Comparison of ENCODE assay signal across 25 mouse cellular contexts in the genomic region with DNA sequence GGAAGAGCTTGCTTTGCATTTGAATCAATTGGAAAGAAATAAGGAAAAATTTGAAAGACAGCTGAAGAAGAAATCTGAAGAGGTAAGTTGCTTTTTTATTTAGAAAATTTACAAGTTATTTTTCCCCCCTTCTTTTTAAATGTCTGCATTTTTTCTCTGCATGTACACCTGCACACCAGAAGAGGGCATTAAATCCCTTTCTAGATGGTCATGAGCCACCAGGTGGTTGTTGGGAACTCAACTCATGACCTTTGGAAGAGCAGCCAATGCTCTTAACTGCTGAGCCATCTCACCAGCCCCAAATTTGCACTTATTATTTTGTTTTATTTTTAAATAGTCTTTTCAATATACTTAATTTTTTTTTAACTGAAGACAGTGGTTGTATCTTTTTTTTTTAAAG. TPM values are rescaled to one million over a fixed set of nuclear protein-coding genes. Genes with fewer than 3 reads are reported as not detected.
A peak's percentile ranks its signal among the peaks of the same experiment; 100 is the strongest.
DNase-seq lines count a peak whose midpoint lies in the region; ATAC-seq and TF ChIP-seq lines count a peak whose summit lies in the region.
"Had no signal": no experiment of that assay in that cellular context is flagged by ENCODE, and none has a peak within 500 bp of the region (broad histone marks: within the 10 kb centered on the region; RNA-seq: fewer than 3 reads in every experiment).

No protein-coding gene starts in this region.

- H3K27ac ChIP-seq in hindbrain, postnatal 0 days = no peak overlapping the region
- no peak overlapping the region for H3K27ac ChIP-seq in hindbrain, embryonic 10.5 days
- H3K27ac ChIP-seq in liver, adult 2 months (replicated peaks; ENCODE audit: insufficient read depth, low read depth, low read length) = no peak overlapping the region
- no peak overlapping the region for H3K27ac ChIP-seq in liver, embryonic 12.5 days
- H3K27ac ChIP-seq in MEL (ENCODE audit: control insufficient read depth, low read depth, low read length) = no peak overlapping the region
- H3K27ac ChIP-seq: embryonic facial prominence, embryonic 10.5 days; forebrain, embryonic 12.5 days; heart, embryonic 13.5 days; hindbrain, embryonic 15.5 days; limb, embryonic 13.5 days; neural tube, embryonic 15.5 days; stomach, embryonic 15.5 days had no signal

- H3K79me2 ChIP-seq in liver, adult 2 months (ENCODE audit: control insufficient read depth, insufficient read depth, low read length) = no peaks in the 10 kb centered on the region
- no peaks in the 10 kb centered on the region for H3K79me2 ChIP-seq in MEL (ENCODE audit: control insufficient read depth, insufficient read depth, low read length, poor library complexity)

- no peaks in the 10 kb centered on the region for H3K4me1 ChIP-seq in hindbrain, postnatal 0 days (ENCODE audit: insufficient read depth, low read length)
- no peaks in the 10 kb centered on the region for H3K4me1 ChIP-seq in hindbrain, embryonic 10.5 days (replicated peaks)
- no peaks in the 10 kb centered on the region for H3K4me1 ChIP-seq in liver, adult 2 months (ENCODE audit: control insufficient read depth, insufficient read depth, low read length)
- H3K4me1 ChIP-seq in liver, embryonic 12.5 days = no peaks in the 10 kb centered on the region
- H3K4me1 ChIP-seq in MEL (ENCODE audit: control insufficient read depth in 1 of 2, insufficient read depth in 2 of 2, low read length in 2 of 2) = peaks cover 2 to 5% of the 10 kb centered on the region in 2 experiments; a peak in 2 of 4 replicates
- H3K4me1 ChIP-seq: embryonic facial prominence, embryonic 10.5 days; forebrain, embryonic 12.5 days; heart, embryonic 13.5 days; hindbrain, embryonic 15.5 days; limb, embryonic 13.5 days; neural tube, embryonic 15.5 days; stomach, embryonic 15.5 days had no signal

- H3K27me3 ChIP-seq in hindbrain, postnatal 0 days (ENCODE audit: insufficient read depth, low read length) = no peaks in the 10 kb centered on the region
- H3K27me3 ChIP-seq in hindbrain, embryonic 10.5 days (ENCODE audit: insufficient read depth, poor library complexity, severe bottlenecking) = no peaks in the 10 kb centered on the region
- no peaks in the 10 kb centered on the region for H3K27me3 ChIP-seq in liver, adult 2 months (ENCODE audit: control insufficient read depth, insufficient read depth, low read length)
- H3K27me3 ChIP-seq in liver, embryonic 12.5 days (replicated peaks) = no peaks in the 10 kb centered on the region
- H3K27me3 ChIP-seq in MEL (ENCODE audit: control insufficient read depth in 1 of 2, insufficient read depth in 2 of 2, low read length in 2 of 2) = no peaks in the 10 kb centered on the region
- H3K27me3 ChIP-seq in splenic B cell, adult 2 months (ENCODE audit: control insufficient read depth, insufficient read depth, low read length, poor library complexity, severe bottlenecking) = no peaks in the 10 kb centered on the region
- H3K27me3 ChIP-seq: forebrain, embryonic 12.5 days; heart, embryonic 13.5 days; hindbrain, embryonic 15.5 days; limb, embryonic 13.5 days; megakaryocyte, embryonic 14.5 days; neural tube, embryonic 15.5 days; stomach, embryonic 15.5 days had no signal

- no peak overlapping the region for H3K4me2 ChIP-seq in hindbrain, postnatal 0 days (ENCODE audit: low read depth, low read length)
- H3K4me2 ChIP-seq in liver, embryonic 12.5 days = no peak overlapping the region
- H3K4me2 ChIP-seq: forebrain, embryonic 12.5 days; heart, embryonic 13.5 days; hindbrain, embryonic 15.5 days; limb, embryonic 13.5 days; neural tube, embryonic 15.5 days; stomach, embryonic 15.5 days had no signal

- no peak for ATAC-seq in hindbrain, postnatal 0 days
- ATAC-seq in liver, embryonic 12.5 days = no peak

- no peaks in the 10 kb centered on the region for H3K9me3 ChIP-seq in hindbrain, postnatal 0 days (ENCODE audit: low read length)
- H3K9me3 ChIP-seq in hindbrain, embryonic 10.5 days = no peaks in the 10 kb centered on the region
- no peaks in the 10 kb centered on the region for H3K9me3 ChIP-seq in liver, embryonic 12.5 days (replicated peaks)
- no peaks in the 10 kb centered on the region for H3K9me3 ChIP-seq in MEL (replicated peaks; ENCODE audit: insufficient read depth, low read length)
- H3K9me3 ChIP-seq: embryonic facial prominence, embryonic 10.5 days; forebrain, embryonic 12.5 days; heart, embryonic 13.5 days; hindbrain, embryonic 15.5 days; limb, embryonic 13.5 days; megakaryocyte, embryonic 14.5 days; neural tube, embryonic 15.5 days; stomach, embryonic 15.5 days had no signal

- TF ChIP-seq POLR2A in liver, adult 2 months (IDR thresholded peaks at IDR 0.05; ENCODE audit: extremely low read depth, insufficient read depth, low read length) = no peak
- no peak for TF ChIP-seq POLR2A in MEL (IDR thresholded peaks at IDR 0.05; ENCODE audit: control insufficient read depth in 1 of 2, insufficient read depth in 1 of 2, low read depth in 1 of 2, low read length in 2 of 2, poor library complexity in 1 of 2)

- no peak overlapping the region for H3K4me3 ChIP-seq in hindbrain, postnatal 0 days (ENCODE audit: low read length)
- no peak overlapping the region for H3K4me3 ChIP-seq in hindbrain, embryonic 10.5 days
- no peak overlapping the region for H3K4me3 ChIP-seq in liver, adult 2 months (ENCODE audit: insufficient read depth, low read depth, low read length)
- H3K4me3 ChIP-seq in liver, embryonic 12.5 days = no peak overlapping the region
- H3K4me3 ChIP-seq in MEL (ENCODE audit: control insufficient read depth in 1 of 2, insufficient read depth in 1 of 2, low read depth in 2 of 2, low read length in 2 of 2) = no peak overlapping the region
- H3K4me3 ChIP-seq: embryonic facial prominence, embryonic 10.5 days; forebrain, embryonic 12.5 days; heart, embryonic 13.5 days; hindbrain, embryonic 15.5 days; limb, embryonic 13.5 days; megakaryocyte, embryonic 14.5 days; neural tube, embryonic 15.5 days; stomach, embryonic 15.5 days had no signal

- no peak for TF ChIP-seq EP300 in MEL (IDR thresholded peaks at IDR 0.05; ENCODE audit: low read depth in 1 of 2, low read length in 2 of 2)

- no peak for DNase-seq in hindbrain, postnatal 0 days (ENCODE audit: low spot score)
- no peak for DNase-seq in hindbrain, embryonic 10.5 days (ENCODE audit: low spot score)
- peak; percentile 28 for DNase-seq in liver, adult 2 months (ENCODE audit: extremely low read depth, low read depth, low spot score)
- no peak for DNase-seq in MEL (ENCODE audit: low read depth, low spot score)
- DNase-seq in splenic B cell, adult 2 months (ENCODE audit: low read depth, low spot score) = peak; percentile 6
- no peak for DNase-seq in retina, postnatal 1 day
- DNase-seq in heart, adult 9 months (ENCODE audit: low spot score in 2 of 2) = no peak
- DNase-seq: B cell, adult 2 months; cerebellum, adult 8-10 months; heart, postnatal 36 days; kidney, adult 11 months; kidney, postnatal 4 days; lung, postnatal 14 days; midbrain, embryonic 14.5 days; right cerebral cortex, postnatal 14 days; thymus, adult 2 months had no signal

- TF ChIP-seq RAD21 in MEL (IDR thresholded peaks at IDR 0.05; ENCODE audit: low read depth, low read length) = peak; percentile 18

- H3K9ac ChIP-seq in hindbrain, postnatal 0 days (replicated peaks; ENCODE audit: low read length) = no peak overlapping the region
- no peak overlapping the region for H3K9ac ChIP-seq in liver, adult 2 months (ENCODE audit: low read depth, low read length)
- no peak overlapping the region for H3K9ac ChIP-seq in liver, embryonic 12.5 days
- H3K9ac ChIP-seq in MEL (ENCODE audit: control insufficient read depth, low read depth, low read length, poor library complexity, severe bottlenecking) = no peak overlapping the region
- H3K9ac ChIP-seq: forebrain, embryonic 12.5 days; heart, embryonic 13.5 days; hindbrain, embryonic 15.5 days; limb, embryonic 13.5 days; neural tube, embryonic 15.5 days; stomach, embryonic 15.5 days had no signal

- TF ChIP-seq CTCF in hindbrain, postnatal 0 days (IDR thresholded peaks at IDR 0.05; ENCODE audit: low read depth) = 0 out of 2 replicates have a peak, but pooled peaks have one; percentile 13
- no peak for TF ChIP-seq CTCF in liver, adult 2 months (IDR thresholded peaks at IDR 0.05; ENCODE audit: low read depth, low read length)
- TF ChIP-seq CTCF in MEL (IDR thresholded peaks at IDR 0.05 in 2 of 3, conservative IDR thresholded peaks at IDR 0.05 in 1 of 3; ENCODE audit: control insufficient read depth in 1 of 3, insufficient read depth in 1 of 3, low read depth in 2 of 3, low read length in 3 of 3, poor library complexity in 1 of 3, severe bottlenecking in 1 of 3) = peak in 1 of 3 experiments; percentile 35; a peak in 2 of 6 replicates

- H3K36me3 ChIP-seq in hindbrain, postnatal 0 days (ENCODE audit: insufficient read depth, low read length) = no peaks in the 10 kb centered on the region
- no peaks in the 10 kb centered on the region for H3K36me3 ChIP-seq in hindbrain, embryonic 10.5 days
- no peaks in the 10 kb centered on the region for H3K36me3 ChIP-seq in liver, adult 2 months (ENCODE audit: control insufficient read depth, insufficient read depth, low read length)
- no peaks in the 10 kb centered on the region for H3K36me3 ChIP-seq in liver, embryonic 12.5 days
- peaks cover 0 to 15% of the 10 kb centered on the region in 2 experiments; a peak in 2 of 4 replicates for H3K36me3 ChIP-seq in MEL (ENCODE audit: control insufficient read depth in 1 of 2, insufficient read depth in 2 of 2, low read length in 2 of 2)
- H3K36me3 ChIP-seq in splenic B cell, adult 2 months (ENCODE audit: control insufficient read depth, insufficient read depth, low read length, poor library complexity, severe bottlenecking) = no peaks in the 10 kb centered on the region
- H3K36me3 ChIP-seq: embryonic facial prominence, embryonic 10.5 days; forebrain, embryonic 12.5 days; heart, embryonic 13.5 days; hindbrain, embryonic 15.5 days; limb, embryonic 13.5 days; neural tube, embryonic 15.5 days; stomach, embryonic 15.5 days had no signal

RNA-seq across cellular contexts. Expression of a gene that starts 56.3 kb away (rescaled TPM):
- total RNA-seq in hindbrain, postnatal 0 days (2014; rRNA removed) = 0.63 and 1.4 TPM in 2 replicates
- polyA plus RNA-seq in hindbrain, postnatal 0 days (2015; fragmentation: Nextera tagmentation; extraction: Ambion mirVana) = 2.2 and 4.1 TPM in 2 replicates
- 7.3 and 10.8 TPM in 2 replicates for polyA plus RNA-seq in hindbrain, embryonic 10.5 days (2016; fragmentation: Nextera tagmentation; extraction: Ambion mirVana)
- 0.18 and 0.87 TPM in 2 replicates for total RNA-seq in liver, adult 2 months (2014; rRNA removed)
- 0.06 TPM in 1 of 2 replicates, not detected in the other for polyA plus RNA-seq in liver, adult 2 months (2012; rRNA removed)
- polyA plus RNA-seq in liver, embryonic 12.5 days (2016; fragmentation: Nextera tagmentation; extraction: Ambion mirVana) = 7.1 and 9.3 TPM in 2 replicates
- total RNA-seq in MEL (2012; rRNA removed) = 2.3 and 3.6 TPM in 2 replicates
- 1 to 10 TPM in 1 of 2 experiments, not detected in 1; 3.0 TPM for polyA plus RNA-seq in MEL (2012; ENCODE audit: insufficient read depth in 1 of 2, insufficient read length in 2 of 2, low read depth in 1 of 2, low replicate concordance in 2 of 2, missing spikeins in 1 of 2)

RNA-seq across cellular contexts. Expression of a gene that starts 56.5 kb away (rescaled TPM):
- 12.9 and 28.3 TPM in 2 replicates for total RNA-seq in hindbrain, postnatal 0 days (2014; rRNA removed)
- 24.6 and 26.7 TPM in 2 replicates for polyA plus RNA-seq in hindbrain, postnatal 0 days (2015; fragmentation: Nextera tagmentation; extraction: Ambion mirVana)
- polyA plus RNA-seq in hindbrain, embryonic 10.5 days (2016; fragmentation: Nextera tagmentation; extraction: Ambion mirVana) = 27.4 and 30.1 TPM in 2 replicates
- 86.8 and 109 TPM in 2 replicates for total RNA-seq in liver, adult 2 months (2014; rRNA removed)
- 104 and 106 TPM in 2 replicates for polyA plus RNA-seq in liver, adult 2 months (2012; rRNA removed)
- 27.6 and 29.3 TPM in 2 replicates for polyA plus RNA-seq in liver, embryonic 12.5 days (2016; fragmentation: Nextera tagmentation; extraction: Ambion mirVana)
- total RNA-seq in MEL (2012; rRNA removed) = 55.5 and 63.1 TPM in 2 replicates
- 100 to 1,000 TPM in 1 of 2 experiments, 10 to 100 TPM in 1; 40.5 to 181 TPM for polyA plus RNA-seq in MEL (2012; ENCODE audit: insufficient read depth in 1 of 2, insufficient read length in 2 of 2, low read depth in 1 of 2, low replicate concordance in 2 of 2, missing spikeins in 1 of 2)

Comparison
In these comparisons a context has a peak if more than half of its experiments do, and no peak if none do; other contexts are left out.
1. DNase-seq: peak in liver, adult 2 months (single experiment) and splenic B cell, adult 2 months (single experiment); none in hindbrain, postnatal 0 days (single experiment), hindbrain, embryonic 10.5 days (single experiment), MEL (single experiment), retina, postnatal 1 day (single experiment) and heart, adult 9 months (0 of 2).